Mouse (Mus musculus): ENCODE data around the gene Camsap2.
A peak's percentile ranks its signal among the peaks of the same experiment; 100 is the strongest.

Camsap2 gene

DNA sequence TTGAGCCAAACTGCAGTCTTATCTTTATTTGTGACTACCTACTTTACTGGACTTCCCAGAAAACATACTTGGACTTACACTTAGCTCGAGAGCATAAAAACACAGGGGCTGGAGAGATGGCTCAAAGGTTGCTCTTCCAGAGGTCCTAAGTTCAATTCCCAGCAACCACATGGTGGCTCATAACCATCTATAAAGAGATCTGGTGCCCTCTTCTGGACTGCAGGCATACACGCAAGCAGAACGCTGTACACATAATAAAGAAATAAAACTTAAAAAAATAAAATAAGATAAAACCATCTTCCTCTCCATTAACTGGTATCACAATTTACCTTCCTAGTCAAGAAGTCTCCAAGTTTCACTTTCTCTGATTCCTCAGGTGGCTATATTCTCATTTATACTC lies 5.4 kb downstream of the Camsap2 start:
- DNase-seq = no peak

DNA sequence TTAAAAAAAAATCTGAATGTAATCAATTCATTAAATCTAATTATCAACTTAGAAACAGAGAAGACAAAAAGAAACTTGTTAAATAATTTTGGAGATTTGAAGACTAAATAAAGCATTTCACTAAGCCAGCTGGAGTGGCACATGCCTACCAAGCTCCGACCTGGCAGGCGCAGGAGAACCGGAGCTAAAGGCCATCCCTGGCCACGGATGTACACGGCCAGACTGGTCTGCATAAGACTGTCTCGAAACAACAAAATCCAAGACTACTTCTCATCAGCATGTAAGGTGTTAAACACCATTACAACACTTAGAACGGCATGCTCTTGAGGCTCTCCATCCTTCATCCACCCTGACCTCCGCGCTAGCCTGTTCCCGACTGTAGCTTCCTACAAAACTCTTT lies 11.2 kb downstream of the Camsap2 start:
- DNase-seq = no peak

DNA sequence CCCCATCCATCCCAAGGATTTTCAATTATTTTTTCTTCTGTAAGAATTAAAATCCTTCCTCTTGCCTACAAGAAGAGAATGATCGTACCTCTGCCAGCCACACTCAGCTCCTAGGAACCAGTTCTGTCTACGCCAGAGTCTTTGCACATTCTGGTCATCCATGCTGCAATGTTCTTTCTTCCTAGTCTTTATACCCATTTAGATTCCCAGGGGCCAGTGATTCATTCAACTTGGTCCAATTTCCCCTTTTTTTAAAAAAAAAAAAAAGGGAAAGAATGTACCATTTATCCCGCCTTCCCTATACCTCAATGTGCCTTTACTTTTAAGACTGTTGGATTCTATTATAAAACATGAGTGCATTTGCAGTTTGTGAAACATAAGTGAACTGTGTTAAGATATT lies 12.4 kb downstream of the Camsap2 start:
- DNase-seq = no peak

- DNase-seq = no peak
Observed at GRCm38 (mm10) chr1:136333071-136333470, 12.8 kb downstream of the Camsap2 start.

DNA sequence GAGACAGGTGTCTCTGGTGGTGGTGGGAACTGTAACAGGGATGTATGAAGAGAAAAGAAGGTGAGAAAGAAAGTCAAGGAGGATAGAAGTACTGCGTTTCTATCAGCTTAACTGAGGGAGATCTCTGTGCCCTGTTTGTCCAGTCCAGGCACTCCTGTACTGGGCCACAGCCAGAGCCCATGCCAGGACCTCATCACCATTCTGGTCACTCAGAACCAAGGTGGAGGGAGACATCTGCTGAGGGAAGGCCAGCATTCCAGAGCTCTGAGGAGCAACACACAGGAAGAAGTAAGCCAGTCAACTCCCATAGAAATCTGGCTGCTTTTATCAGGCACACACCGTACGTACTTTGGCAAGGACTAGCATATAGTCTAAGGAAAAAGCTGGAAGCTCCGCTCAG lies 14.1 kb downstream of the Camsap2 start:
- DNase-seq = peak; percentile 90

- no peak for DNase-seq
Observed at GRCm38 (mm10) chr1:136329426-136329825, 16.5 kb downstream of the Camsap2 start.

GRCm38 (mm10) chr1:136328640-136329039 lies 17.3 kb downstream of the Camsap2 start:
- DNase-seq = no peak

DNA sequence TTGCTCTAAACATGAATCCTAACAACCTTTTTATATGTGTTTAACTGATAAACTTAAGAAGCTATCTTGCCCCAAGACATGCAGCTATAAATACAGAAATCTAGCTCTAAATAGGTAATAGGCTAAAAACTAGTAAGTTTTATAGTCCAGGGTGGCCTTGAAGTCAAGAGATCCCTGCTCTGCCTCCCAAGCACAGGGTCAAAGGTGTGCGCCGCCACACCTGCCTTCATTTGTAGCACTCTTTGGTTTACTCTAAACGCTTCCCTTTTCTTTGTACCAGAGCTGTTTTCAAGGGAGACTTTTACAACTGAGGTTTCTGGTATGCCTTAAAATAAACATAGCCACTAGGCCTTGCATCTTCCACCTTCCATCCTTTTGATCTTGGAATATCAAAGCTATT lies 18.3 kb downstream of the Camsap2 start:
- no peak for DNase-seq

GRCm38 (mm10) chr1:136325933-136326332 lies 20.0 kb downstream of the Camsap2 start:
- DNase-seq = peak; percentile 75

GRCm38 (mm10) chr1:136322331-136322730 lies 23.6 kb downstream of the Camsap2 start:
- no peak for DNase-seq

GRCm38 (mm10) chr1:136316317-136316716 lies 29.6 kb downstream of the Camsap2 start:
- no peak for DNase-seq

DNA sequence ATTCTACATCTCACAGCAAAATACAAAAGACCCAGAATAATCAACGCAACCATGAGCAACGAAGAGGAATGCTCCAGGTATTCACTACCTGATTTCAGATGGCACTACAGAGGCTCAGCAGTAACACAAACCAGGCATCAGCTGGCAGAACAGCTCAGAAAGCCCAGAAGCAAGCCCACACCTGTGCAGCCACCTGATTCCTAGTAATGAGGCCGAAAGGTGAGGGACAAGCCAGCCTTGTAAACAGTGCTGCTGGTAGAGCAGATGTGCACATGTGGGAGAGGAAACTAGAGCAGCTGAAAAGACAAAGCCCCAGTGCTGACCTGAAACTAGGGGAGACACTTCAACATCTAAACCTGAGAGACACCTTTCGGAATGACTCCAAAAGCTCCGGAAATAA lies 36.7 kb downstream of the Camsap2 start:
- no peak for DNase-seq

DNA sequence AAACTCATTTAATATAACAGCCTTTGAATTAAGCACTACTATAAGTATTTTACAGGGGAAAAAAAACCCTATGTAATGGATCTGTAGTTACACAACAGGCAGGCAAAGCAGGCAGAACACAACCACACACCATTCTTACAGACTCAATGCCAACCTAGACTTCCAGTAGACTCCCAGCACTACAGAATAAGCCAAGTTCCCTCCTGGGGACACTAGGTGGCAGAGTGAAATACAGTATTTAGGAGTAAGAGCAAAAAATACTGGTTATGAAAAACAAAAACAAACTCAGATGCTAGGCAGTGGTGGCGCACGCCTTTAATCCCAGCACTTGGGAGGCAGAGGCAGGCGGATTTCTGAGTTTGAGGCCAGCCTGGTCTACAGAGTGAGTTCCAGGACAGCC lies 39.5 kb downstream of the Camsap2 start:
- DNase-seq = peak; percentile 40

DNA sequence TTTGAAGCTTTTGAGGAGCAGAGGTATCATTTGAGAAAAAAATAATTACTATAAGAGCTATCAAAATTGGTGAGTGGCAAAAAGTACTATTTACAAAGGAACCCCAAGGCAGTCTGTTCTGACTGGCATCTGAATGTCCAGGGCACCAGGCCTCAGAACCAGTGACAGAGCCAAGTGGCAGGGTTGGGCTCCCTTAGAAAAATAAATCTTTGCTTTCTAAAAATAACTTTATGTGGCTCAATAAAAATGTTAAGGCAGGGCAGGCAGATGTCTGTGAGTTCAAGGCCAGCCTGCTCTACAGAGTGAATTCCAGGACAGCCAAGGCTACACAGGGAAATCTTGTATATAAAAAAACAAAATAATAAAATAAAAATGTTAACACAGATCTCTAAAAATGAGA lies 51.9 kb downstream of the Camsap2 start:
- no peak for DNase-seq

DNA sequence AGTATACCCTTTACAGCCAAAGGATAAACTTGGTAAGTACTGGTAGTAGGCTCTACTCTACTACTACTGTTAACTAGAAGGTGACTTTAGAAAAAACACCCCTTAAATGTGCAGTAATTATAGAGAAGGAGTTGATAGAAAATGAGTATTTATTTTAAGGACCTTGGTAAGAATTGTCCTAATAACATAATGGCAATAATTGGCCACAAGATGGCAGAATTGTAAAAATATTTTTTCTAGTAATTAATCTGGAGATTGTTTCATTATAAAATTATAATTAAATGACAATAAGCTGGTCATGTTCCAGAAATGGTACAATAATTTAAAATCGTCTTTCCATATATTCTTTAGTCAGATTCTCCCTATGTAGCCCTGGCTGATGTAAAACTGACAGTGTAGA lies 56.1 kb downstream of the Camsap2 start:
- no peak for DNase-seq

DNA sequence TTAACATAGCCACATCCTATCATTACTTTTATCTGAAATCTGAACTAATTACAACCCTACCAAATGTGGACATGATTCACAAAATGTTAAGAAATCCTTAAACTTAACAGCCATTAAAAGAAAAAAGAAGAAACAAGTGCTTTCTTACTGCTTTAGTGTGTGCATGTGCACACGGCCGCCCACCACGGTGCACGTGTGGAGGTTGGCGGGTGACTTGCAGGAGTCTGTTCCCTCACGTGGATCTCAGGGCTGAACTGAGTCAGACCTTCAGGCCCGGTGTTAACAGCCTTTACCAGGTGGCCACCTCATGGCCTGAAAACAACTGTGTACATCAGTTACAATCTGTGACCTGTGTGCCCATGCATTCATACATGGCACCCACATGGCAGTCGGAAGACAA lies 68.5 kb downstream of the Camsap2 start:
- no peak for DNase-seq

DNA sequence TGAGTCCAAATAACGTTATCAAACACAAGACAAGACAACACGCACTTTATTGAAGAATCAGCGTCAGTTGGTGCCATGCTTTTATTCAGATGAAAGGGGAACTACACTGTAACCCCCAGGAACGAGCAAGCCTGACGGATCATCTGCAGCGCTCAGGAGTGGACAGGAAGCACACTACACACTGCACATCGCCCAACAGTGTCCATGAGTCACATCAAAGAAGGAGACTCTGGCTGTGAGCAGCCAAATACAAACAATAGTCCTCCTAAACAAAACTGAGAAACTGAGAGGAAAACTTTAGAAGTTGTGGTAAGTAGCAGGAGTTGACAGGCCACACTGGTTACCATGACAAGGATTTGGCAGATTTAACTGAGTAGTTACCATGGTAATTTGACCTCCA lies 77.7 kb downstream of the Camsap2 start:
- DNase-seq = no peak

GRCm38 (mm10) chr1:136266127-136266526 lies 79.8 kb downstream of the Camsap2 start:
- no peak for DNase-seq

DNA sequence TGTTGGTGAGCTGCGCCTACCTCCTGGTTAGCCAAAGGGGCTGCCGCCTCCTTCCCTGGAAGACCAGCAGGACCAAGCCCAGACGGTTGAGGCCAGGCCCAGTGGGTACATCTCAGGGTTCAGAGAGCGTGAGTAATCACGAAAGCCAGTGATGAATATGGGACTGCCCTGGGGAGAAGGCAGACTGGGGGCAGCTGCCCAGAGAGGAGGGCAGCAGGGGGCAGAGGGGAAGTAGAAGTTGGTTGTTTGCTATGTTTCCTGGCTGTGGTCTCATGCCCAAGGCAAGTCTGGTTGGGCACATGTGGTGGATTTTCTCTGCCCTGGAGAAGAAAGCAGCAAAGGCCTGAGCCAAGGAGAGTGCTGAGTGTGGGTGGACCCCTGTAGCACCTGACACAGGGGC lies 82.5 kb downstream of the Camsap2 start:
- DNase-seq = peak; percentile 11

- DNase-seq = no peak
Observed at GRCm38 (mm10) chr1:136260635-136261238, 85.2 kb downstream of the Camsap2 start, which contains the start of gene Gpr25. Gene Gpr25, minus strand, starts transcription at chr1:136260873.

- peak; percentile 88 for DNase-seq
Observed at GRCm38 (mm10) chr1:136259893-136260634, 85.8 kb downstream of the Camsap2 start.

GRCm38 (mm10) chr1:136259543-136259892 lies 86.4 kb downstream of the Camsap2 start:
- DNase-seq = no peak

- peak; percentile 31 for DNase-seq
Observed at GRCm38 (mm10) chr1:136258495-136258894, 87.4 kb downstream of the Camsap2 start.

GRCm38 (mm10) chr1:136255657-136256056 lies 90.2 kb downstream of the Camsap2 start:
- no peak for DNase-seq

- no peak for DNase-seq
Observed at GRCm38 (mm10) chr1:136255174-136255573, 90.7 kb downstream of the Camsap2 start.

Measured in cerebellum, adult 9-11 months (tissue).